Mouse (Mus musculus): Measurements from ENCODE around the gene Hs3st3b1.

Hs3st3b1 gene

GRCm38 (mm10) chr11:63922091-63922621, at the start of gene Hs3st3b1:
TSS of gene Hs3st3b1 (minus strand) at chr11:63922290.
- peak; percentile 92 for DNase-seq

GRCm38 (mm10) chr11:63971462-63971861, 49.4 kb upstream of the Hs3st3b1 start:
- no peak for DNase-seq

- DNase-seq: no peak
These were observed 48.7 kb upstream of the Hs3st3b1 start for GRCm38 (mm10) chr11:63970818-63971217.

GRCm38 (mm10) chr11:63969205-63969910, 47.3 kb upstream of the Hs3st3b1 start:
- DNase-seq: no peak

GRCm38 (mm10) chr11:63968388-63969035, 46.4 kb upstream of the Hs3st3b1 start:
- DNase-seq: no peak

GRCm38 (mm10) chr11:63967641-63968387, 45.7 kb upstream of the Hs3st3b1 start:
- DNase-seq: no peak

GRCm38 (mm10) chr11:63965437-63965836, 43.3 kb upstream of the Hs3st3b1 start:
- DNase-seq: no peak

- peak; percentile 57 for DNase-seq
These were observed 35.1 kb upstream of the Hs3st3b1 start for GRCm38 (mm10) chr11:63957207-63957606.

- no peak for DNase-seq
These were observed 34.7 kb upstream of the Hs3st3b1 start for GRCm38 (mm10) chr11:63956748-63957147.

GRCm38 (mm10) chr11:63953887-63954286, 31.8 kb upstream of the Hs3st3b1 start:
- DNase-seq: no peak

GRCm38 (mm10) chr11:63952743-63953191, 30.7 kb upstream of the Hs3st3b1 start:
- no peak for DNase-seq

- DNase-seq: peak; percentile 11
These were observed 29.9 kb upstream of the Hs3st3b1 start for GRCm38 (mm10) chr11:63951831-63952631.

GRCm38 (mm10) chr11:63948371-63948770, 26.3 kb upstream of the Hs3st3b1 start:
- no peak for DNase-seq

GRCm38 (mm10) chr11:63947024-63947423, 24.9 kb upstream of the Hs3st3b1 start:
- no peak for DNase-seq

- no peak for DNase-seq
These were observed 21.9 kb upstream of the Hs3st3b1 start for GRCm38 (mm10) chr11:63943947-63944346.

GRCm38 (mm10) chr11:63943268-63943890, 21.3 kb upstream of the Hs3st3b1 start:
- no peak for DNase-seq

- DNase-seq: no peak
These were observed 20.1 kb upstream of the Hs3st3b1 start for GRCm38 (mm10) chr11:63942177-63942576.

GRCm38 (mm10) chr11:63936641-63937040, 14.6 kb upstream of the Hs3st3b1 start:
- no peak for DNase-seq

- no peak for DNase-seq
These were observed 4.8 kb upstream of the Hs3st3b1 start for GRCm38 (mm10) chr11:63926901-63927300.

- DNase-seq: peak; percentile 86
These were observed 3.1 kb upstream of the Hs3st3b1 start for GRCm38 (mm10) chr11:63925161-63925582.

GRCm38 (mm10) chr11:63924286-63924930, 2.3 kb upstream of the Hs3st3b1 start:
- peak; percentile 38 for DNase-seq
